Mouse (Mus musculus): ENCODE results near the gene Nt5c3. TPM values are rescaled to one million over a fixed set of nuclear protein-coding genes. Genes with fewer than 3 reads are reported as not detected.

Gene Nt5c3
- polyA plus RNA-seq, 1 experiment from 2014 or later, result 75.4 TPM

GRCm38 (mm10) chr6:56906121-56906846 lies 17.4 kb downstream of the Nt5c3 start:
- 93% methylated on average over 8 of the region's 8 CpGs for WGBS

GRCm38 (mm10) chr6:56905486-56905885 lies 18.2 kb downstream of the Nt5c3 start:
- H3K9ac ChIP-seq (ENCODE audit: low read length), result no peak overlapping the region
- no peak overlapping the region for H3K4me3 ChIP-seq (ENCODE audit: low read depth, low read length)
- H3K27me3 ChIP-seq (ENCODE audit: control insufficient read depth, insufficient read depth, low read length), result no peaks in the 10 kb centered on the region
- no peak for ATAC-seq (replicated peaks; ENCODE audit: low FRiP score)
- no peak overlapping the region for H3K4me2 ChIP-seq (ENCODE audit: low read depth, low read length, severe bottlenecking)
- 0 out of 2 replicates have a peak, but pooled peaks cover 2% of the 10 kb centered on the region for H3K4me1 ChIP-seq (replicated peaks; ENCODE audit: control insufficient read depth, insufficient read depth, low read length)
- DNase-seq (ENCODE audit: low spot score), result no peak
- WGBS, result 92% methylated on average over 5 of the region's 5 CpGs
- no peaks in the 10 kb centered on the region for H3K36me3 ChIP-seq (ENCODE audit: control insufficient read depth, insufficient read depth, low read length)
- H3K27ac ChIP-seq (ENCODE audit: low read depth, low read length), result no peak overlapping the region
- no peaks in the 10 kb centered on the region for H3K9me3 ChIP-seq (ENCODE audit: control insufficient read depth, low read length)

More at GRCm38 (mm10) chr6:56906121-56906846, 17.4 kb downstream of the Nt5c3 start:
- H3K4me1 ChIP-seq (replicated peaks; ENCODE audit: control insufficient read depth, insufficient read depth, low read length), result 0 out of 2 replicates have a peak, but pooled peaks cover 2% of the 10 kb centered on the region
- no peak overlapping the region for H3K4me3 ChIP-seq (ENCODE audit: low read depth, low read length)
- ATAC-seq (replicated peaks; ENCODE audit: low FRiP score) (no peak), DNase-seq (ENCODE audit: low spot score) (no peak)
- H3K9ac ChIP-seq (ENCODE audit: low read length), result no peak overlapping the region
- no peak overlapping the region for H3K4me2 ChIP-seq (ENCODE audit: low read depth, low read length, severe bottlenecking)
- H3K9me3 ChIP-seq (ENCODE audit: control insufficient read depth, low read length), result no peaks in the 10 kb centered on the region
- no peak overlapping the region for H3K27ac ChIP-seq (ENCODE audit: low read depth, low read length)
- no peaks in the 10 kb centered on the region for H3K27me3 ChIP-seq (ENCODE audit: control insufficient read depth, insufficient read depth, low read length)
- no peaks in the 10 kb centered on the region for H3K36me3 ChIP-seq (ENCODE audit: control insufficient read depth, insufficient read depth, low read length)

- H3K27me3 ChIP-seq (ENCODE audit: control insufficient read depth, insufficient read depth, low read length), result no peaks in the 10 kb centered on the region
- no peaks in the 10 kb centered on the region for H3K36me3 ChIP-seq (ENCODE audit: control insufficient read depth, insufficient read depth, low read length)
- H3K4me1 ChIP-seq (replicated peaks; ENCODE audit: control insufficient read depth, insufficient read depth, low read length), result 0 out of 2 replicates have a peak, but pooled peaks cover 2% of the 10 kb centered on the region
- DNase-seq (ENCODE audit: low spot score) (no peak), ATAC-seq (replicated peaks; ENCODE audit: low FRiP score) (no peak)
- H3K9ac ChIP-seq (ENCODE audit: low read length), result no peak overlapping the region
- H3K4me3 ChIP-seq (ENCODE audit: low read depth, low read length), result no peak overlapping the region
- 89% methylated on average over 2 of the region's 2 CpGs for WGBS
- H3K27ac ChIP-seq (ENCODE audit: low read depth, low read length), result no peak overlapping the region
- no peaks in the 10 kb centered on the region for H3K9me3 ChIP-seq (ENCODE audit: control insufficient read depth, low read length)
- no peak overlapping the region for H3K4me2 ChIP-seq (ENCODE audit: low read depth, low read length, severe bottlenecking)
Observed at GRCm38 (mm10) chr6:56904982-56905381, 18.8 kb downstream of the Nt5c3 start.

GRCm38 (mm10) chr6:56904330-56904729 lies 19.4 kb downstream of the Nt5c3 start:
- no peak for DNase-seq (ENCODE audit: low spot score)
- no peak for ATAC-seq (replicated peaks; ENCODE audit: low FRiP score)
- H3K4me3 ChIP-seq (ENCODE audit: low read depth, low read length), result no peak overlapping the region
- H3K27ac ChIP-seq (ENCODE audit: low read depth, low read length), result no peak overlapping the region
- no peaks in the 10 kb centered on the region for H3K27me3 ChIP-seq (ENCODE audit: control insufficient read depth, insufficient read depth, low read length)
- 96% methylated on average over 1 of the region's 1 CpGs for WGBS
- H3K9ac ChIP-seq (ENCODE audit: low read length), result no peak overlapping the region
- H3K4me2 ChIP-seq (ENCODE audit: low read depth, low read length, severe bottlenecking), result no peak overlapping the region
- H3K4me1 ChIP-seq (replicated peaks; ENCODE audit: control insufficient read depth, insufficient read depth, low read length), result 0 out of 2 replicates have a peak, but pooled peaks cover 2% of the 10 kb centered on the region
- H3K9me3 ChIP-seq (ENCODE audit: control insufficient read depth, low read length), result no peaks in the 10 kb centered on the region
- H3K36me3 ChIP-seq (ENCODE audit: control insufficient read depth, insufficient read depth, low read length), result no peaks in the 10 kb centered on the region

- Histone ChIP-seq H3K4me2 (ENCODE audit: low read depth, low read length, severe bottlenecking) (no peak overlapping the region), H3K27me3 (ENCODE audit: control insufficient read depth, insufficient read depth, low read length) (no peaks in the 10 kb centered on the region), H3K27ac (ENCODE audit: low read depth, low read length) (no peak overlapping the region), H3K9ac (ENCODE audit: low read length) (no peak overlapping the region), H3K4me1 (replicated peaks; ENCODE audit: control insufficient read depth, insufficient read depth, low read length) (0 out of 2 replicates have a peak, but pooled peaks cover 2% of the 10 kb centered on the region), H3K4me3 (ENCODE audit: low read depth, low read length) (no peak overlapping the region), H3K9me3 (ENCODE audit: control insufficient read depth, low read length) (no peaks in the 10 kb centered on the region), H3K36me3 (ENCODE audit: control insufficient read depth, insufficient read depth, low read length) (no peaks in the 10 kb centered on the region)
- 65% methylated on average over 6 of the region's 6 CpGs for WGBS
- no peak for DNase-seq (ENCODE audit: low spot score)
- no peak for ATAC-seq (replicated peaks; ENCODE audit: low FRiP score)
Observed at GRCm38 (mm10) chr6:56903831-56904230, 19.9 kb downstream of the Nt5c3 start.

- Histone ChIP-seq H3K9ac (ENCODE audit: low read length) (no peak overlapping the region), H3K27me3 (ENCODE audit: control insufficient read depth, insufficient read depth, low read length) (no peaks in the 10 kb centered on the region), H3K27ac (ENCODE audit: low read depth, low read length) (no peak overlapping the region), H3K4me1 (replicated peaks; ENCODE audit: control insufficient read depth, insufficient read depth, low read length) (0 out of 2 replicates have a peak, but pooled peaks cover 2% of the 10 kb centered on the region), H3K4me2 (ENCODE audit: low read depth, low read length, severe bottlenecking) (no peak overlapping the region), H3K9me3 (ENCODE audit: control insufficient read depth, low read length) (no peaks in the 10 kb centered on the region), H3K4me3 (ENCODE audit: low read depth, low read length) (no peak overlapping the region), H3K36me3 (ENCODE audit: control insufficient read depth, insufficient read depth, low read length) (no peaks in the 10 kb centered on the region)
- ATAC-seq (replicated peaks; ENCODE audit: low FRiP score) (no peak), DNase-seq (ENCODE audit: low spot score) (no peak)
- 76% methylated on average over 7 of the region's 7 CpGs for WGBS
Observed at GRCm38 (mm10) chr6:56902606-56903520, 20.9 kb downstream of the Nt5c3 start.

GRCm38 (mm10) chr6:56901824-56902386 lies 21.8 kb downstream of the Nt5c3 start:
- H3K36me3 ChIP-seq (ENCODE audit: control insufficient read depth, insufficient read depth, low read length), result no peaks in the 10 kb centered on the region
- no peak overlapping the region for H3K27ac ChIP-seq (ENCODE audit: low read depth, low read length)
- H3K27me3 ChIP-seq (ENCODE audit: control insufficient read depth, insufficient read depth, low read length), result no peaks in the 10 kb centered on the region
- 32% methylated on average over 12 of the region's 12 CpGs for whole genome bisulfite sequencing
- DNase-seq (ENCODE audit: low spot score), result no peak
- H3K9me3 ChIP-seq (ENCODE audit: control insufficient read depth, low read length), result no peaks in the 10 kb centered on the region
- H3K4me3 ChIP-seq (ENCODE audit: low read depth, low read length), result no peak overlapping the region
- H3K4me2 ChIP-seq (ENCODE audit: low read depth, low read length, severe bottlenecking), result 0 out of 2 replicates have a peak overlapping the region, but pooled peaks have one; percentile 9
- no peak overlapping the region for H3K9ac ChIP-seq (ENCODE audit: low read length)
- H3K4me1 ChIP-seq (replicated peaks; ENCODE audit: control insufficient read depth, insufficient read depth, low read length), result 0 out of 2 replicates have a peak, but pooled peaks cover 2% of the 10 kb centered on the region
- no peak for ATAC-seq (replicated peaks; ENCODE audit: low FRiP score)

- H3K36me3 ChIP-seq (ENCODE audit: control insufficient read depth, insufficient read depth, low read length), result no peaks in the 10 kb centered on the region
- H3K4me3 ChIP-seq (ENCODE audit: low read depth, low read length), result no peak overlapping the region
- H3K27me3 ChIP-seq (ENCODE audit: control insufficient read depth, insufficient read depth, low read length), result no peaks in the 10 kb centered on the region
- H3K27ac ChIP-seq (ENCODE audit: low read depth, low read length), result no peak overlapping the region
- WGBS, result 78% methylated on average over 3 of the region's 3 CpGs
- no peaks in the 10 kb centered on the region for H3K9me3 ChIP-seq (ENCODE audit: control insufficient read depth, low read length)
- H3K9ac ChIP-seq (ENCODE audit: low read length), result no peak overlapping the region
- ATAC-seq (replicated peaks; ENCODE audit: low FRiP score), result no peak
- no peak for DNase-seq (ENCODE audit: low spot score)
- H3K4me1 ChIP-seq (replicated peaks; ENCODE audit: control insufficient read depth, insufficient read depth, low read length), result 0 out of 2 replicates have a peak, but pooled peaks cover 2% of the 10 kb centered on the region
- no peak overlapping the region for H3K4me2 ChIP-seq (ENCODE audit: low read depth, low read length, severe bottlenecking)
Observed at GRCm38 (mm10) chr6:56901336-56901735, 22.4 kb downstream of the Nt5c3 start.

Data from forebrain, embryonic 11.5 days (tissue).